Mouse (Mus musculus) hindbrain, embryonic 14.5 days (tissue): ENCODE measurements around the gene Gnb5. TPM values are rescaled to one million over a fixed set of nuclear protein-coding genes. Genes with fewer than 3 reads are reported as not detected.

Source experiments
- ATAC-seq: fragments of 200-750 bp; cut with Nextera tagmentation; 2 replicates; pipeline ENCODE4 v1.8.0; 2017; ENCODE audit warnings: moderate number of reproducible peaks, mild to moderate bottlenecking, moderate TSS enrichment, moderate library complexity; ENCODE audit not compliant: low FRiP score
- DNase-seq: peaks from one replicate; pipeline ENCODE4 v3.0.0-alpha.2; 2015; ENCODE audit warnings: low spot score
- H3K27ac ChIP-seq: fragments of 300-500 bp; sonication (generic); 2 replicates; pipeline ENCODE4 v1.5.1; 2014; ENCODE audit warnings: mild to moderate bottlenecking, moderate library complexity
- H3K27me3 ChIP-seq: fragments of 300-500 bp; sonication (generic); 2 replicates; pipeline ENCODE4 v1.6.1; 2014; ENCODE audit warnings: mild to moderate bottlenecking, low read length, mixed read lengths; ENCODE audit not compliant: control insufficient read depth, insufficient read depth
- H3K36me3 ChIP-seq: fragments of 300-500 bp; sonication (generic); replicated peaks from 2 replicates; pipeline ENCODE4 v1.6.1; 2014; ENCODE audit not compliant: control insufficient read depth, insufficient read depth
- H3K4me1 ChIP-seq: fragments of 300-500 bp; sonication (generic); replicated peaks from 2 replicates; pipeline ENCODE4 v1.6.1; 2014; ENCODE audit warnings: antibody characterized with exemption, low read length, mixed read lengths; ENCODE audit not compliant: control insufficient read depth, insufficient read depth
- H3K4me2 ChIP-seq: fragments of 300-500 bp; sonication (generic); replicated peaks from 2 replicates; pipeline ENCODE4 v1.6.1; 2014; ENCODE audit warnings: mild to moderate bottlenecking, moderate library complexity
- H3K4me3 ChIP-seq: fragments of 300-500 bp; sonication (generic); replicated peaks from 2 replicates; pipeline ENCODE4 v1.5.1; 2014; ENCODE audit warnings: mild to moderate bottlenecking, low read length
- H3K9ac ChIP-seq: fragments of 300-500 bp; sonication (generic); 2 replicates; pipeline ENCODE4 v1.6.1; 2014
- H3K9me3 ChIP-seq: fragments of 300-500 bp; sonication (generic); 2 replicates; pipeline ENCODE4 v1.6.1; 2016; ENCODE audit warnings: low read length; ENCODE audit not compliant: control insufficient read depth
- WGBS: fragments of 180-500 bp; shearing (Covaris S2); extraction: QIAGEN DNeasy Blood & Tissue Kit; methylation state at CpG from one replicate; pipeline ENCODE4 v1.1.7; 2014; 5-methylcytosine and 5-hydroxymethylcytosine counted together
- polyA plus RNA-seq: library from polyadenylated mRNA; unstranded; fragments of >200 nt; fragmentation: Nextera tagmentation; extraction: Ambion mirVana; gene quantifications from 2 replicates; pipeline ENCODE4 v1.2.1, GENCODE M21; 2014

The Gnb5 gene
- polyA plus RNA-seq, 1 experiment from 2014 or later: 89.7 TPM

DNA sequence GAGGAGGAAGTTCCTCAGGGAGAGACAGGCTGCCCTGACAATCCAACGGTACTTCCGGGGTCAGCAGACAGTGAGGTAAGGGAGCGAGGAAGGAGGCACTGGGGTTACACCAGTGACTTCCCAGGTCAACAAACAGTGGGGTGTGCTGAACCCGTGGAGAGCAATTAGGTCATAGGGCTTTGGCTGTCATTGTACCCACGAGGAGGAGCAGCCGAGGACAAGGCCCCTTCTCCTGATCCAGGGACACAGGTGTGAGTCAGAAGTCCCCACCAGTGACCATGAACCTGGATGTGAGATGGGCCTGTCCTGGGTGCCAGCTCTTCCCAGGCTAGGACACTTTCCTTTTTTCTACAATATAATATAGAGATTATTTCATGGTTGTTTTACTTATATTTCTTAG, 32.4 kb upstream of the Gnb5 start:
- H3K4me2 ChIP-seq: no peak overlapping the region
- H3K27me3 ChIP-seq: no peaks in the 10 kb centered on the region
- no peaks in the 10 kb centered on the region for H3K36me3 ChIP-seq
- H3K4me3 ChIP-seq: no peak overlapping the region
- no peaks in the 10 kb centered on the region for H3K4me1 ChIP-seq
- no peak overlapping the region for H3K9ac ChIP-seq
- H3K27ac ChIP-seq: no peak overlapping the region
- no peak for ATAC-seq
- DNase-seq: no peak
- 69% methylated on average over 6 of the region's 6 CpGs for WGBS
- no peaks in the 10 kb centered on the region for H3K9me3 ChIP-seq

DNA sequence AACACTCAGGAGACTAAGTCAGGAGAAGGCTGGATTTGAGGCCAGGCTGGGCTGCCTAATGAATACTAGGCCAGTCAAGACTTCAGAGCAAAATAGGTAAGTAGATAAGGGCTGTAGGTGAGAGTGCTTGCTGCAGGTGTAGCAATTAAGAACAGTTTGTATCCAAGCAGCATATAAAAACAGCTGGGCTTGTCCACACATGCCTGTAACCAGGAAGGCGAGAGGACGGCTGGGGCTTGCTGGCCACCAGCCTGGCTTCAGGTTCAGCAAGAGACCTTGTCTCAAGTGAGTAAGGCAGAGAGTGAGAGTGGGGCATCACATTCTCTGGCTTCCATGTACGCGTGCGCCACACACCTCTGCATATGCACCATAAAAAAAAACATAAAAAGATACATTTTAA, 31.6 kb upstream of the Gnb5 start:
- Histone ChIP-seq H3K36me3 (no peaks in the 10 kb centered on the region), H3K4me1 (no peaks in the 10 kb centered on the region), H3K4me3 (no peak overlapping the region), H3K9me3 (no peaks in the 10 kb centered on the region), H3K9ac (no peak overlapping the region), H3K27me3 (no peaks in the 10 kb centered on the region), H3K27ac (no peak overlapping the region), H3K4me2 (no peak overlapping the region)
- DNase-seq (no peak), ATAC-seq (no peak)
- WGBS: 95% methylated on average over 5 of the region's 5 CpGs

DNA sequence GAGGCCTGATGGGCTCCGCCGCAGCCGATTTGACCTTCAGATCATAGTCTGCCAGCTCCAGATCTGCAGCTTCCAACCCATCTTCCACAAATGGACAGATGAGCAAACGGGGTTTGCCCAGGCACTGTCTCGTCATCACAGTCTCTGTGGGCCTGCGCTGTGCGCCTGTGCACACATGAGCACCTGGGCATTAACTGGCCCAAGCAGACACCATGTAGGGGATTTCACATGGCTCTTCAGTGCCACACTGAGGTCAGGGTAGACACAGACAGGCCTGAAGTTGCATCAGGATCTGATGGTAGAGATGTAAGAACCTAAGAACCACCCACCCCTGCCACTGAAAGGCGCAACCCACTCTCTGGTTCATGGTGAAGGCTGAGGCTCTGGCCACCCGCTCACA, 31.0 kb upstream of the Gnb5 start:
- no peak for DNase-seq
- 95% methylated on average over 9 of the region's 9 CpGs for WGBS
- Histone ChIP-seq H3K4me2 (no peak overlapping the region), H3K36me3 (no peaks in the 10 kb centered on the region), H3K27me3 (no peaks in the 10 kb centered on the region), H3K27ac (no peak overlapping the region), H3K4me3 (no peak overlapping the region), H3K9me3 (no peaks in the 10 kb centered on the region), H3K4me1 (no peaks in the 10 kb centered on the region), H3K9ac (no peak overlapping the region)
- no peak for ATAC-seq

- no peaks in the 10 kb centered on the region for H3K4me1 ChIP-seq
- H3K4me2 ChIP-seq: no peak overlapping the region
- no peak overlapping the region for H3K4me3 ChIP-seq
- H3K27me3 ChIP-seq: no peaks in the 10 kb centered on the region
- WGBS: 50% methylated on average over 5 of the region's 5 CpGs
- DNase-seq (no peak), ATAC-seq (no peak)
- no peaks in the 10 kb centered on the region for H3K9me3 ChIP-seq
- H3K27ac ChIP-seq: no peak overlapping the region
- H3K36me3 ChIP-seq: no peaks in the 10 kb centered on the region
- H3K9ac ChIP-seq: no peak overlapping the region
Observed at GRCm38 (mm10) chr9:75280814-75281213, 25.3 kb upstream of the Gnb5 start.

DNA sequence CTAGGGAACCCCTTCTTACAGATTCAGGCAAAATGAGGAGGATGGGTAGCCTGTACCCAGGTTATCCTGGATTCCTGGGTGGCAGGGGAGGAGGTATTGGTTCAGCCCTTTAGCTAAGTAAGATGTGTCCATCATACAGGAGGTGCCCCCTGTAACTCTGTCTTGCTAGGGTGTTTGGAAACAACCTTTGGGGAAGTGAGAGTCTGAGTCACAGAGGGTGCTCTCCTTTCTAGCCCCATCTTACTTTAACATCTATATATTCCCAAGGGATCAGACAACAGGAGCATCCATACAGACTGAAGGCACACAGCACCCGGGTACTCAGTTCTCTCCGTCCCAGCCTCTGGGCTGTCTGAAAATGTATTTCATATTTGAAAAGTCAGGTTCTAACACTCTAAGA, 23.9 kb upstream of the Gnb5 start:
- no peaks in the 10 kb centered on the region for H3K27me3 ChIP-seq
- no peaks in the 10 kb centered on the region for H3K36me3 ChIP-seq
- no peaks in the 10 kb centered on the region for H3K9me3 ChIP-seq
- WGBS: 82% methylated on average over 2 of the region's 2 CpGs
- no peak overlapping the region for H3K4me2 ChIP-seq
- H3K4me3 ChIP-seq: no peak overlapping the region
- no peak overlapping the region for H3K27ac ChIP-seq
- no peak overlapping the region for H3K9ac ChIP-seq
- DNase-seq: no peak
- no peaks in the 10 kb centered on the region for H3K4me1 ChIP-seq
- no peak for ATAC-seq

- Histone ChIP-seq H3K27ac (no peak overlapping the region), H3K4me1 (no peaks in the 10 kb centered on the region), H3K4me2 (no peak overlapping the region), H3K4me3 (no peak overlapping the region), H3K9ac (no peak overlapping the region), H3K36me3 (no peaks in the 10 kb centered on the region), H3K27me3 (no peaks in the 10 kb centered on the region), H3K9me3 (no peaks in the 10 kb centered on the region)
- peak; percentile 83 for DNase-seq
- 0 out of 2 replicates have a peak, but pooled peaks have one; percentile 37 for ATAC-seq
- 14% methylated on average over 3 of the region's 3 CpGs for WGBS
Observed at GRCm38 (mm10) chr9:75282830-75283229, 23.3 kb upstream of the Gnb5 start.

GRCm38 (mm10) chr9:75283636-75284035, 22.5 kb upstream of the Gnb5 start:
- H3K4me2 ChIP-seq: no peak overlapping the region

DNA sequence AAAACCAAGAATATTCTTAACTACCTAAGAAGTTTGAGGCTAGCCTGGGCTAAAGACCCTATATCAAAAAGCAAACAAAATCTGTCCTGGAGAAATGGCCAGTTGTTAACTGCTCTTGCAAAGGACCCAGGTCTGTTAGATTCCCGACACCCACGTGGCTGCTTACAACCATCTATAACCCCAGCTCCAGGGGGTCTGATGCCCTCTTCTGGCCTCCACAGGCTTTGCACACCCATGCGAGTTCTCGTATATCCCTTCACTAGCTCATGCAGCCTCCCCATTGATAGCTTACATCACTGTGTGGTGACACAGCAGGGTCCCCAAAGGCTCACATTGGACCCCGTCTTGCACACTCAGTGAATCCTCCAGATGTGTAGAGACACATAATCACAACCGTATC, 20.7 kb upstream of the Gnb5 start:
- no peak overlapping the region for H3K4me3 ChIP-seq
- H3K27ac ChIP-seq: no peak overlapping the region
- H3K4me2 ChIP-seq: no peak overlapping the region
- H3K9ac ChIP-seq: no peak overlapping the region
- 79% methylated on average over 6 of the region's 6 CpGs for WGBS
- H3K4me1 ChIP-seq: no peaks in the 10 kb centered on the region
- H3K36me3 ChIP-seq: no peaks in the 10 kb centered on the region
- DNase-seq (no peak), ATAC-seq (no peak)
- no peaks in the 10 kb centered on the region for H3K27me3 ChIP-seq
- H3K9me3 ChIP-seq: no peaks in the 10 kb centered on the region

More at GRCm38 (mm10) chr9:75283636-75284035, 22.5 kb upstream of the Gnb5 start:
- 84% methylated on average over 8 of the region's 8 CpGs for WGBS
- Histone ChIP-seq H3K27ac (no peak overlapping the region), H3K27me3 (no peaks in the 10 kb centered on the region), H3K4me1 (no peaks in the 10 kb centered on the region), H3K4me3 (no peak overlapping the region), H3K9me3 (no peaks in the 10 kb centered on the region), H3K9ac (no peak overlapping the region), H3K36me3 (no peaks in the 10 kb centered on the region)
- DNase-seq (no peak), ATAC-seq (no peak)

DNA sequence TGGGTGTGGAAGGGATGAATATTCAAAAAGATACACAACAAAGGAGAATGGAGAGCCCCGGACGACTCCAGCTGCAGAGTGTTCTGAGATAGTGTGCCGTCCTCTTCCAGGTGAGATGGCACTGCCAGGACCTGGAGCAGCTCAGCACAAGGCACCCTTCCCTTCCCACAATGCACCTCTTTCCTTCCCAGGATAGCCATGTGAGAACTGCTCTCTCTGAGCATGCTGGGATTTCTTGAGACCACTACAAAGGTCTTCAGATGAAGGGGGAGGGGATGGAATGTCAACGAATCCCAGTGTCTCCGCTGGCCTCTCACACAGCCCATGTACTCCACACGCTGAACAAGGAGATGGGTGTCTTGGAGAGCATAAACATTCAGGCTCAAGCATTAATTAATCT, 18.5 kb upstream of the Gnb5 start:
- Histone ChIP-seq H3K4me3 (no peak overlapping the region), H3K27me3 (no peaks in the 10 kb centered on the region), H3K4me2 (no peak overlapping the region), H3K27ac (no peak overlapping the region), H3K36me3 (no peaks in the 10 kb centered on the region), H3K4me1 (no peaks in the 10 kb centered on the region), H3K9me3 (no peaks in the 10 kb centered on the region), H3K9ac (no peak overlapping the region)
- ATAC-seq (no peak), DNase-seq (no peak)
- 53% methylated on average over 6 of the region's 6 CpGs for WGBS

- no peak overlapping the region for H3K9ac ChIP-seq
- H3K36me3 ChIP-seq: no peaks in the 10 kb centered on the region
- no peak overlapping the region for H3K27ac ChIP-seq
- no peaks in the 10 kb centered on the region for H3K9me3 ChIP-seq
- 51% methylated on average over 4 of the region's 4 CpGs for WGBS
- no peaks in the 10 kb centered on the region for H3K4me1 ChIP-seq
- no peak overlapping the region for H3K4me3 ChIP-seq
- ATAC-seq (no peak), DNase-seq (no peak)
- no peak overlapping the region for H3K4me2 ChIP-seq
- no peaks in the 10 kb centered on the region for H3K27me3 ChIP-seq
Observed at GRCm38 (mm10) chr9:75289545-75289944, 16.5 kb upstream of the Gnb5 start.
